Comparison of ENCODE assay signal across 8 mouse cellular contexts in genomic region chr7:67451157-67451793, GRCm38 (mm10).
DNase-seq lines count a peak whose midpoint lies in the region; ATAC-seq lines count a peak whose summit lies in the region.
"Had no signal": no experiment of that assay in that cellular context is flagged by ENCODE, and none has a peak within 500 bp of the region (broad histone marks: within the 10 kb centered on the region; RNA-seq: fewer than 3 reads in every experiment).

No protein-coding gene starts in this region.

- no peaks in the 10 kb centered on the region for H3K27me3 ChIP-seq in forebrain, embryonic 14.5 days (replicated peaks; ENCODE audit: control insufficient read depth, insufficient read depth, low read length)
- H3K27me3 ChIP-seq in midbrain, embryonic 16.5 days (ENCODE audit: control insufficient read depth, insufficient read depth, low read depth, low read length), result no peaks in the 10 kb centered on the region

- peaks cover 10% of the 10 kb centered on the region for H3K4me1 ChIP-seq in brown adipose tissue, adult 24 weeks (ENCODE audit: control insufficient read depth, insufficient read depth, insufficient read length, low read length)
- H3K4me1 ChIP-seq in forebrain, embryonic 14.5 days (ENCODE audit: control insufficient read depth, insufficient read depth, low read length), result 0 out of 2 replicates have a peak, but pooled peaks cover 4% of the 10 kb centered on the region
- H3K4me1 ChIP-seq in midbrain, embryonic 16.5 days (ENCODE audit: control insufficient read depth, insufficient read depth, low read length), result no peaks in the 10 kb centered on the region; the same call in 1 of the 2 replicates

- DNase-seq in lung, postnatal 25 days (ENCODE audit: low spot score), result peak; percentile 74
- DNase-seq in forebrain, embryonic 14.5 days (ENCODE audit: low spot score), result no peak
- DNase-seq in cerebellum, postnatal 10 days, result no peak

- no peak overlapping the region for H3K9ac ChIP-seq in forebrain, embryonic 14.5 days (ENCODE audit: low read length)
- H3K9ac ChIP-seq in midbrain, embryonic 16.5 days (ENCODE audit: low read depth, low read length), result no peak overlapping the region
- H3K9ac ChIP-seq: liver, embryonic 14.5 days had no signal

- H3K4me3 ChIP-seq in brown adipose tissue, adult 24 weeks (ENCODE audit: insufficient read depth, low read depth, low read length), result no peak overlapping the region
- H3K4me3 ChIP-seq in forebrain, embryonic 14.5 days (ENCODE audit: low read depth, low read length), result no peak overlapping the region
- no peak overlapping the region for H3K4me3 ChIP-seq in midbrain, embryonic 16.5 days (ENCODE audit: low read depth, low read length)

- H3K36me3 ChIP-seq in forebrain, embryonic 14.5 days (ENCODE audit: control insufficient read depth, insufficient read depth, low read length), result no peaks in the 10 kb centered on the region
- no peaks in the 10 kb centered on the region for H3K36me3 ChIP-seq in midbrain, embryonic 16.5 days (ENCODE audit: control insufficient read depth, insufficient read depth, low read length)

- peak; percentile 98 for ATAC-seq in CD4-positive, CD25-positive, alpha-beta regulatory T cell, adult 4 months
- peak; percentile 22 to 39; a peak in 2 of 4 replicates for ATAC-seq in hematopoietic stem cell, adult 5-6 weeks (replicated peaks in 1 of 2; ENCODE audit: insufficient read depth in 1 of 2, low FRiP score in 2 of 2, low TSS enrichment in 1 of 2, low read depth in 1 of 2, poor library complexity in 2 of 2, severe bottlenecking in 2 of 2)
- ATAC-seq in forebrain, embryonic 14.5 days, result no peak
- ATAC-seq in midbrain, embryonic 16.5 days, result no peak

- H3K4me2 ChIP-seq in forebrain, embryonic 14.5 days (ENCODE audit: low read length), result no peak overlapping the region
- no peak overlapping the region for H3K4me2 ChIP-seq in midbrain, embryonic 16.5 days (ENCODE audit: low read length)

- WGBS in forebrain, embryonic 14.5 days, result 85% methylated on average over 6 of the region's 6 CpGs
- 87% methylated on average over 6 of the region's 6 CpGs for WGBS in midbrain, embryonic 16.5 days

- H3K9me3 ChIP-seq in forebrain, embryonic 14.5 days (replicated peaks; ENCODE audit: control insufficient read depth, low read length), result no peaks in the 10 kb centered on the region
- H3K9me3 ChIP-seq in midbrain, embryonic 16.5 days (replicated peaks; ENCODE audit: control insufficient read depth, low read length, poor library complexity, severe bottlenecking), result no peaks in the 10 kb centered on the region

- peak overlapping the region; percentile 62 for H3K27ac ChIP-seq in brown adipose tissue, adult 24 weeks (replicated peaks; ENCODE audit: low read depth, low read length)
- H3K27ac ChIP-seq in forebrain, embryonic 14.5 days (ENCODE audit: low read depth, low read length), result no peak overlapping the region
- H3K27ac ChIP-seq in midbrain, embryonic 16.5 days (ENCODE audit: low read length), result no peak overlapping the region
- H3K27ac ChIP-seq: liver, embryonic 14.5 days had no signal

Comparison
In these comparisons a context has a peak if more than half of its experiments do, and no peak if none do; other contexts are left out.
1. ATAC-seq: peak in CD4-positive, CD25-positive, alpha-beta regulatory T cell, adult 4 months (single experiment) and hematopoietic stem cell, adult 5-6 weeks (2 of 2); none in forebrain, embryonic 14.5 days (single experiment) and midbrain, embryonic 16.5 days (single experiment).